Mouse (Mus musculus) hindbrain, embryonic 12.5 days (tissue): ENCODE data around the gene Uspl1. TPM values are rescaled to one million over a fixed set of nuclear protein-coding genes. Genes with fewer than 3 reads are reported as not detected.
"Not testable (repeated sequence)": the region's sequence is repeated elsewhere in the genome, so short reads cannot be mapped to it uniquely, and the experiment has no call there.

Source experiments
- ATAC-seq: fragments of 200-750 bp; cut with Nextera tagmentation; 2 replicates; pipeline ENCODE4 v1.8.0; 2017; ENCODE audit warnings: moderate TSS enrichment; ENCODE audit not compliant: low FRiP score
- H3K27ac ChIP-seq: fragments of 300-500 bp; sonication (generic); 2 replicates; pipeline ENCODE4 v1.5.1; 2016; ENCODE audit warnings: mild to moderate bottlenecking
- H3K27me3 ChIP-seq: fragments of 300-500 bp; sonication (generic); 2 replicates; pipeline ENCODE4 v1.6.1; 2016; ENCODE audit warnings: mild to moderate bottlenecking
- H3K36me3 ChIP-seq: fragments of 300-500 bp; sonication (generic); 2 replicates; pipeline ENCODE4 v1.6.1; 2016; ENCODE audit warnings: mild to moderate bottlenecking
- H3K4me1 ChIP-seq: fragments of 300-500 bp; sonication (generic); 2 replicates; pipeline ENCODE4 v1.6.1; 2016
- H3K4me2 ChIP-seq: fragments of 300-500 bp; sonication (generic); replicated peaks from 2 replicates; pipeline ENCODE4 v1.6.1; 2016; ENCODE audit warnings: mild to moderate bottlenecking
- H3K4me3 ChIP-seq: fragments of 300-500 bp; sonication (generic); 2 replicates; pipeline ENCODE4 v1.5.1; 2016; ENCODE audit warnings: mild to moderate bottlenecking
- H3K9ac ChIP-seq: fragments of 300-500 bp; sonication (generic); 2 replicates; pipeline ENCODE4 v1.6.1; 2016; ENCODE audit warnings: mild to moderate bottlenecking, moderate library complexity
- H3K9me3 ChIP-seq: fragments of 300-500 bp; sonication (generic); replicated peaks from 2 replicates; pipeline ENCODE4 v1.6.1; 2016; ENCODE audit warnings: mild to moderate bottlenecking
- WGBS: fragments of 180-500 bp; shearing (Covaris S2); methylation state at CpG from one replicate; pipeline ENCODE4 v1.1.7; 2016; 5-methylcytosine and 5-hydroxymethylcytosine counted together
- polyA plus RNA-seq: library from polyadenylated mRNA; unstranded; fragments of >200 nt; fragmentation: Nextera tagmentation; extraction: Ambion mirVana; gene quantifications from 2 replicates; pipeline ENCODE4 v1.2.1, GENCODE M21; 2016

Uspl1 gene
- 63.0 and 68.6 TPM in 2 replicates for polyA plus RNA-seq

GRCm38 (mm10) chr5:149184104-149184843 is at the start of gene Uspl1, which contains the start of gene Hmgb1:
Gene Uspl1, plus strand, starts transcription at chr5:149184350.
Gene Hmgb1, minus strand, starts transcription at chr5:149184489.
- ATAC-seq: peak; percentile 97
- Histone ChIP-seq H3K36me3 (peaks cover 5% of the 10 kb centered on the region), H3K27me3 (no peaks in the 10 kb centered on the region), H3K27ac (peak within 1 kb of the TSS; percentile 90), H3K4me1 (peaks cover 21% of the 10 kb centered on the region), H3K4me2 (peak within 1 kb of the TSS; percentile 73), H3K4me3 (peak within 1 kb of the TSS; percentile 66), H3K9ac (peak within 1 kb of the TSS; percentile 80), H3K9me3 (no peaks in the 10 kb centered on the region)
- WGBS: under 1% methylated on average over 57 of the region's 59 CpGs

- WGBS: 81% methylated on average over 10 of the region's 10 CpGs
- Histone ChIP-seq H3K4me2 (no peak overlapping the region), H3K27ac (no peak overlapping the region), H3K9ac (no peak overlapping the region), H3K4me3 (no peak overlapping the region), H3K4me1 (no peaks in the 10 kb centered on the region), H3K9me3 (no peaks in the 10 kb centered on the region), H3K27me3 (no peaks in the 10 kb centered on the region), H3K36me3 (no peaks in the 10 kb centered on the region)
- ATAC-seq: no peak
Measured at GRCm38 (mm10) chr5:149134751-149135454, 49.2 kb upstream of the Uspl1 start.

DNA sequence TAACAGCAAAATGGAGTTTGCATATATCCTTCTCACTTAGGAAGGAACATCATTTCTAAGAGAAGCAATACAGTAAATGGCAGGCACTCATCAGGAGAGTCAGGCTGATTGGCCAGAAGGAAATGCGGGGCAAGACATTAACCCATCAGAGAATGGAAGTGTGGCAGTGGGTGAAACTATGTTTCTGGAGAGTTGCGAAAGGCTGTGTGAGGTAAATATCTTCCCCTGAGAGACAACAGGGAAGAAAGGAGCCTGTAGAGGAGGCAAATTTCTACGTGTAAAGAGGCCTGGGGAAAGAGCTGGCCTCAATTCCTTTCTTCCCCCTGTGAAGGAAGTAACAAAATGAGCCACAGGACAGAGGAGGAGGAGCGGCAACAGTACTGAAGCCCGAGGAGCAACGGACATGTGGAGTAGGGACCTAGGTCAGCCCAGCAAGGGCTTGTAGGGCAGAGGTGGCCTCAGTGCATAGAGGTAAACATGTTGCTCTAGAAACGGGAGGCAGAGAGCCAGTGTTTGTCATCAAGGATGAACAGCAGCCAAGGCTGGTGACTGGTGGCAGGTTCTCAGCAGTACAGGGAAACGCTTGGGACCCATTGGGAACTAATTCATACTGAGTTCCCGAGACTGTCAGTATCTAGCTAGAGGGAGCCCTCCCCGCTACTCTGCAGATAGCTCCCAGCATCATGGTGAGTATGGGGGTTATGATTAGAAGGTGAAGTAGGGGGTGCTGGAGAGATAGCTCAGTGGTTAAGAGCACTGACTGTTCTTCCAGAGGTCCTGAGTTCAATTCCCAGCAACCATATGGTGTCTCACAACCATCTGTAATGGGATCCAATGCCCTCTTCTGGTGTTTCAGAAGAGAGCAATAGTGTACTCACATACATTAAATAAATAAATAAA is 48.4 kb upstream of the Uspl1 start:
- Histone ChIP-seq H3K4me3 (no peak overlapping the region), H3K9me3 (no peaks in the 10 kb centered on the region), H3K9ac (no peak overlapping the region), H3K4me2 (no peak overlapping the region), H3K27ac (no peak overlapping the region), H3K36me3 (no peaks in the 10 kb centered on the region), H3K27me3 (no peaks in the 10 kb centered on the region), H3K4me1 (no peaks in the 10 kb centered on the region)
- no peak for ATAC-seq
- 80% methylated on average over 10 of the region's 10 CpGs for WGBS

DNA sequence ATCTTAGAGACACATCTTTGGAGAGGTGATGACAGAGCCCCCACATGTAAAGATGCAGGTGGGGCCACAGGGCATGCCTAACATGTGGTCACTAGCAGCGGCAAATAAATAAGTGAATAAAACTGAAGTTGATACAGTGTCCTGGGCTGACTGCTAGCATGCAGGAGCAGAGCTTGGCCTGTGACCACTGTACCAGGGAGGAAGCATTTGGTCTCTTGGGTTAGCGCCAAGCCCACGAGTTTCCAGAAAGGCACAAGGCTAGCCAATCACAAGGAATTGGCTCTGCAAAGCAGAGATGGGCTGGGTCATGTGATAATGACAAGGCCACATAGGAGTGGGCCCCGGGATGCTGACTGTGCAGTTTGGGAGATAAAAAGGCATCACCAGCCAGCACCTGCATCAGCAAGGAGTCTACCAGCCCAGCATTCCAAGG is 47.2 kb upstream of the Uspl1 start:
- no peak for ATAC-seq
- Histone ChIP-seq H3K9ac (no peak overlapping the region), H3K4me3 (no peak overlapping the region), H3K27me3 (no peaks in the 10 kb centered on the region), H3K4me1 (no peaks in the 10 kb centered on the region), H3K4me2 (no peak overlapping the region), H3K9me3 (no peaks in the 10 kb centered on the region), H3K36me3 (no peaks in the 10 kb centered on the region), H3K27ac (no peak overlapping the region)
- WGBS: 79% methylated on average over 4 of the region's 4 CpGs

DNA sequence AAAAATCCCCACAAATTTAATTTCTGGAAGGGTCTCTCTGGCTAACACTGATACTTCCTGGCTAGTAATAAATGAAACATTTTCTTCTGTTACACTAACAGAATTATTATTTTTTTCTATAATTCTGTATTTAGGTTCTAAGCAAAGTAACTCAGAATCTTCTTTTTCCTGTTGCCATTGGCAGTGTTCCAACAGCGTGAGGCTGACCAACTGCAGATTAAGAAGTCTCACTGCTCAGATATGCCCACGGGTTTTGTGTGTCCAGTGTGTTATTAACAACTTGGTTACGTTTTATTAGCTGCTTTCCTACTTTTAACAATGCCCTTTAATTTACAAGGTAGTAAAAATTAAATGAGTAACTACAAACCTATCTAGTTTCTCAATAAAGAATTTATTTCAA is 46.7 kb upstream of the Uspl1 start:
- H3K27me3 ChIP-seq: no peaks in the 10 kb centered on the region
- no peak overlapping the region for H3K4me3 ChIP-seq
- no peaks in the 10 kb centered on the region for H3K4me1 ChIP-seq
- H3K27ac ChIP-seq: no peak overlapping the region
- no peak overlapping the region for H3K9ac ChIP-seq
- WGBS: 82% methylated on average over 3 of the region's 3 CpGs
- H3K36me3 ChIP-seq: no peaks in the 10 kb centered on the region
- H3K4me2 ChIP-seq: no peak overlapping the region
- no peak for ATAC-seq
- no peaks in the 10 kb centered on the region for H3K9me3 ChIP-seq

GRCm38 (mm10) chr5:149138087-149138486 is 46.1 kb upstream of the Uspl1 start:
- H3K4me3 ChIP-seq, ATAC-seq, H3K36me3 ChIP-seq, H3K4me2 ChIP-seq, H3K27ac ChIP-seq, H3K9ac ChIP-seq, H3K27me3 ChIP-seq, H3K4me1 ChIP-seq, H3K9me3 ChIP-seq: not testable (repeated sequence)
- 87% methylated on average over 6 of the region's 6 CpGs for WGBS

GRCm38 (mm10) chr5:149140336-149140735 is 43.8 kb upstream of the Uspl1 start:
- 57% methylated on average over 9 of the region's 9 CpGs for WGBS
- no peaks in the 10 kb centered on the region for H3K27me3 ChIP-seq
- no peaks in the 10 kb centered on the region for H3K9me3 ChIP-seq
- H3K9ac ChIP-seq: no peak overlapping the region
- no peak overlapping the region for H3K4me3 ChIP-seq
- no peak overlapping the region for H3K27ac ChIP-seq
- H3K4me2 ChIP-seq: no peak overlapping the region
- H3K4me1 ChIP-seq: no peaks in the 10 kb centered on the region
- H3K36me3 ChIP-seq: no peaks in the 10 kb centered on the region
- ATAC-seq: no peak

- H3K36me3 ChIP-seq, H3K9me3 ChIP-seq, H3K27me3 ChIP-seq, ATAC-seq, H3K4me1 ChIP-seq, H3K4me2 ChIP-seq, H3K9ac ChIP-seq, H3K27ac ChIP-seq, H3K4me3 ChIP-seq: not testable (repeated sequence)
- 100% methylated on average over 1 of the region's 1 CpGs for WGBS
Measured at GRCm38 (mm10) chr5:149141155-149141554, 43.0 kb upstream of the Uspl1 start.

GRCm38 (mm10) chr5:149143766-149144375 is 40.3 kb upstream of the Uspl1 start:
- H3K27me3 ChIP-seq: no peaks in the 10 kb centered on the region

DNA sequence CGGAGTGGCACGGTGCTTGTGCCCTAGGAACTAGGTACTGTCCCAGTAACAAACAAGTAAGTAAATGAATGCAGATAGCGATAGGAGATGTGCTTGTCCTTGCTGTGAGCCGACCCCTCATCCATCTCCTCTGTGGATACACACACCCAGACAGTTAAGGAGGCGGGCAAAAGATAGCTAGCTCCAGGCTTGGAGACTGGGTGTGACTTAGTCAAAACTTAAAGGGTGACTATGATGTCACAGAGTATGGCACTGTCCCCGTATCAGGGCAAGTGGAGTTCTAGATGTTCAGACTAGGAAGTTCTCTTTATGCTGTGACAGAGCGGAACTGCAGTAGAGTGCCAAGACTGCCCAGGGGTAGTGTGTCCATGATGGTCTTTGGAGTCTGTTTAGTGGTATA is 37.5 kb upstream of the Uspl1 start:
- Histone ChIP-seq H3K4me2 (no peak overlapping the region), H3K4me3 (no peak overlapping the region), H3K27ac (no peak overlapping the region), H3K4me1 (no peaks in the 10 kb centered on the region), H3K9ac (no peak overlapping the region), H3K9me3 (no peaks in the 10 kb centered on the region), H3K36me3 (no peaks in the 10 kb centered on the region), H3K27me3 (no peaks in the 10 kb centered on the region)
- 91% methylated on average over 7 of the region's 7 CpGs for WGBS
- no peak for ATAC-seq

More at GRCm38 (mm10) chr5:149143766-149144375, 40.3 kb upstream of the Uspl1 start:
- Histone ChIP-seq H3K4me2 (no peak overlapping the region), H3K27ac (no peak overlapping the region), H3K4me3 (no peak overlapping the region), H3K9me3 (no peaks in the 10 kb centered on the region), H3K36me3 (no peaks in the 10 kb centered on the region), H3K4me1 (no peaks in the 10 kb centered on the region), H3K9ac (no peak overlapping the region)
- 77% methylated on average over 25 of the region's 25 CpGs for WGBS
- no peak for ATAC-seq

DNA sequence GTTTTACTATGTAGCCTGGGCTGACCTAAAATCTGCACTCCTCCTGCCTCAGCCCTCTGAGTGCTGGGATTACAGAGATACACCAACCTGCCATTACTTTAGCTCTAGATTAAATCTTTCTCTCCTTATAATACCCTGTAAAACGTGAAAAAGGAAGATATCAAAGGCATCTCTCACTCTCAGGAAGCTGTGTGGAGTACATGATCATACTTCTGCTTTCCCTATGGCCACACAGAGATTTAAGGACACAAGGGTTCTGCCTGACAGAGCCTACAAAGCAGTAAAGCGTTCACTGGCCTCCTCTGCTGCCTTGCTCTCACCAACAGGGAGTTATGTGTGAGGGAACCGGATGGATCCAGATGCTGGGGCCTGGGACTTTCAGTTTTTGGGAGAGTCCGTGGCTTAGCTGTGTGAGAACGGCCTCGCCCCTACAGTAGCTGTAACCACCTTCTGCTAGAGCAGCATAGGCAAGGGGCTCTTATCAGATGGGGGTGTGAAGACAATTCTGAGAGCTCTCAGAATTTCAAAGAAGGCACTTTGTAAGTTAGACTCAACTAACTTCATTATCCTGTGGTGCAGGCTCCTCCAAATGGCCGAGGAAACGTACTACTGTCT is 36.7 kb upstream of the Uspl1 start:
- Histone ChIP-seq H3K27me3 (no peaks in the 10 kb centered on the region), H3K4me1 (no peaks in the 10 kb centered on the region), H3K27ac (no peak overlapping the region), H3K36me3 (no peaks in the 10 kb centered on the region), H3K4me2 (no peak overlapping the region), H3K9ac (no peak overlapping the region), H3K9me3 (no peaks in the 10 kb centered on the region), H3K4me3 (no peak overlapping the region)
- no peak for ATAC-seq
- WGBS: 84% methylated on average over 8 of the region's 8 CpGs
